Mouse (Mus musculus) urinary bladder, postnatal 0 days (tissue): ENCODE results near the gene Sync. TPM values are rescaled to one million over a fixed set of nuclear protein-coding genes. Genes with fewer than 3 reads are reported as not detected.

Experiments
- microRNA-seq: library from miRNA; unstranded; fragments of <30 nt; microRNA quantifications from one replicate; pipeline ENCODE4, GENCODE M21; 2016
- polyA plus RNA-seq: library from polyadenylated mRNA; unstranded; fragments of >200 nt; fragmentation: Nextera tagmentation; extraction: Ambion mirVana; gene quantifications from 2 replicates; pipeline ENCODE4 v1.2.1, GENCODE M21; 2015

Sync gene
- polyA plus RNA-seq = 1.8 and 2.8 TPM in 2 replicates

GRCm38 (mm10) chr4:129287472-129287981 is at the start of gene Sync:
Sync (plus strand) TSS chr4:129287617.

GRCm38 (mm10) chr4:129261196-129261595 is 26.2 kb upstream of the Sync start, which contains the start of gene C77080:
C77080 (minus strand) TSS chr4:129261404.

GRCm38 (mm10) chr4:129335216-129336074 is 48.0 kb downstream of the Sync start, which contains the start of the genes Rbbp4 and Zbtb8os:
Rbbp4 (minus strand) TSS chr4:129335370.
Zbtb8os (plus strand) TSS chr4:129335695.

Small RNA genes within 50 kb of the gene (microRNA-seq; reads per million reads assigned to microRNA genes)
- gene Gm22994 = not detected

Other genes starting within 250 kb of the Sync start
- gene Rnf19b, start 229.3 kb upstream of the Sync start, polyA plus RNA-seq = 5.7 TPM in 2 replicates
- 14.8 and 17.5 TPM in 2 replicates for gene Tmem54, start 182.1 kb upstream of the Sync start, polyA plus RNA-seq
- gene Hpca, start 165.6 kb upstream of the Sync start, polyA plus RNA-seq = 0.19 TPM in 1 of 2 replicates, not detected in the other
- 1.7 and 2.2 TPM in 2 replicates for gene Fndc5, start 150.6 kb upstream of the Sync start, polyA plus RNA-seq
- gene S100pbp, start 97.9 kb upstream of the Sync start, polyA plus RNA-seq = 5.7 and 6.7 TPM in 2 replicates
- 49.8 and 50.3 TPM in 2 replicates for gene Yars, start 97.9 kb upstream of the Sync start, polyA plus RNA-seq
- 5.4 and 6.2 TPM in 2 replicates for gene C77080, start 26.2 kb upstream of the Sync start, polyA plus RNA-seq
- 147 and 188 TPM in 2 replicates for gene Rbbp4, start 47.8 kb downstream of the Sync start, polyA plus RNA-seq
- 39.7 and 46.6 TPM in 2 replicates for gene Zbtb8os, start 48.1 kb downstream of the Sync start, polyA plus RNA-seq
- gene Zbtb8a, start 90.5 kb downstream of the Sync start, polyA plus RNA-seq = 17.4 and 19.0 TPM in 2 replicates
- gene Zbtb8b, start 153.2 kb downstream of the Sync start, polyA plus RNA-seq = 6.6 and 7.9 TPM in 2 replicates
- 14.1 and 16.6 TPM in 2 replicates for gene Bsdc1, start 174.0 kb downstream of the Sync start, polyA plus RNA-seq
- gene Tssk3, start 203.4 kb downstream of the Sync start, polyA plus RNA-seq = not detected in 2 replicates
- 0.63 and 0.73 TPM in 2 replicates for gene Fam229a, start 203.6 kb downstream of the Sync start, polyA plus RNA-seq
- gene Marcksl1, start 226.0 kb downstream of the Sync start, polyA plus RNA-seq = 166 and 167 TPM in 2 replicates